Mouse (Mus musculus): Measurements from ENCODE around the gene App. TPM values are rescaled to one million over a fixed set of nuclear protein-coding genes. Genes with fewer than 3 reads are reported as not detected.
A peak's percentile ranks its signal among the peaks of the same experiment; 100 is the strongest.

Gene App
- total and polyA plus RNA-seq, 2 experiments from 2014 or later: 498 to 526 TPM

DNA sequence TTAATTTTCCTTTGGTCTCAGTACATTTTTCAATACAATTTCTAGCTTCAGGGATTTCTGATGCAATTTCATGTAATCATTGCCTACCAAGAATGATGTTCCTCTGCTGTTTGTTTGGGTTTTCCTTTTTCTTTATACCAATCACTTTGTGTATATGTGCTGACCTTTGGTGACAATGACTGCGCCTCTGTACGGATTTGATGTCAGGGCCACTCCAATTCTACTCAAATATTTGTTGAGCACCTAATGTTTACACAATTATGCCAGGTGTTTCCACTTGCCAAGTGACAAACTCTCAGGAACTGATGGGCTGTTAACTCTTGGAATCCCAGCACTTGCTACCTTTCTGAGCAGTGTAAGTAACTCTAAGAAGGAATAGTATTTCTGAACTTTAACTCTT lies 98.2 kb downstream of the App start:
- WGBS: 86% methylated on average over 2 of the region's 2 CpGs
- no peak for ATAC-seq

DNA sequence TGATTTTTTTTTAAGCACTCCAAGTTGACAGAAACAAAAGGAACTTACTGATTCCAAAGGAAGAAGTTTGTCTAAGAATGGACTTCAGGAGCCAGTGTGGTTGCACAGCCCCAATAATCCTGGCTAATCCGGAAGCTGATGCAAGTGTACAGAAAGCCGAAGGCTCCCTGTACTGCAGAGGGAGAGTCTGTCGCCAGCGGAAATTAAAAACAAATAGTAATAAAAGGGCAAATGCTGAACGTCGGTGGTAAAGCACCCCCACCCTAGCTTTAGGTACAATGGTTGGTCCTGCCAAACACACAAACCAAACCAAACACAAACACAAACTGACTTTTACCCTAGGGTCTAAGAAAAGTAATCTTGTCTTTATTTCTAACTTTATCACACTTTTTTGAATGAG lies 98.7 kb downstream of the App start:
- no peak for TF ChIP-seq CTCF (IDR thresholded peaks at IDR 0.05; ENCODE audit: low read depth)
- no peak for DNase-seq (ENCODE audit: low spot score)
- no peaks in the 10 kb centered on the region for H3K27me3 ChIP-seq (ENCODE audit: insufficient read depth, low read length)
- no peaks in the 10 kb centered on the region for H3K9me3 ChIP-seq (ENCODE audit: low read length)
- H3K4me1 ChIP-seq (ENCODE audit: insufficient read depth, low read length): no peaks in the 10 kb centered on the region
- no peak for ATAC-seq
- peaks cover 10% of the 10 kb centered on the region for H3K36me3 ChIP-seq (ENCODE audit: insufficient read depth, low read length)
- H3K4me3 ChIP-seq (ENCODE audit: low read length): no peak overlapping the region
- no peak overlapping the region for H3K9ac ChIP-seq (replicated peaks; ENCODE audit: low read length)
- 82% methylated on average over 6 of the region's 6 CpGs for WGBS
- no peak overlapping the region for H3K4me2 ChIP-seq (ENCODE audit: low read depth, low read length)
- no peak overlapping the region for H3K27ac ChIP-seq

More for the DNA sequence above, 98.2 kb downstream of the App start:
- H3K9ac ChIP-seq (replicated peaks; ENCODE audit: low read length): no peak overlapping the region
- H3K4me1 ChIP-seq (ENCODE audit: insufficient read depth, low read length): no peaks in the 10 kb centered on the region
- peaks cover 10% of the 10 kb centered on the region for H3K36me3 ChIP-seq (ENCODE audit: insufficient read depth, low read length)
- H3K27me3 ChIP-seq (ENCODE audit: insufficient read depth, low read length): no peaks in the 10 kb centered on the region
- no peak overlapping the region for H3K27ac ChIP-seq
- DNase-seq (ENCODE audit: low spot score): no peak
- TF ChIP-seq CTCF (IDR thresholded peaks at IDR 0.05; ENCODE audit: low read depth): no peak
- H3K9me3 ChIP-seq (ENCODE audit: low read length): no peaks in the 10 kb centered on the region
- H3K4me3 ChIP-seq (ENCODE audit: low read length): no peak overlapping the region
- no peak overlapping the region for H3K4me2 ChIP-seq (ENCODE audit: low read depth, low read length)

- Histone ChIP-seq H3K36me3 (ENCODE audit: insufficient read depth, low read length) (peaks cover 10% of the 10 kb centered on the region), H3K9ac (replicated peaks; ENCODE audit: low read length) (no peak overlapping the region), H3K4me2 (ENCODE audit: low read depth, low read length) (no peak overlapping the region), H3K27ac (no peak overlapping the region), H3K4me3 (ENCODE audit: low read length) (no peak overlapping the region), H3K27me3 (ENCODE audit: insufficient read depth, low read length) (no peaks in the 10 kb centered on the region), H3K4me1 (ENCODE audit: insufficient read depth, low read length) (no peaks in the 10 kb centered on the region), H3K9me3 (ENCODE audit: low read length) (no peaks in the 10 kb centered on the region)
- TF ChIP-seq CTCF (IDR thresholded peaks at IDR 0.05; ENCODE audit: low read depth): no peak
- ATAC-seq (peak; percentile 76), DNase-seq (ENCODE audit: low spot score) (no peak)
- WGBS: 39% methylated on average over 12 of the region's 12 CpGs
Observed at GRCm38 (mm10) chr16:85072624-85073023, 100.9 kb downstream of the App start.

DNA sequence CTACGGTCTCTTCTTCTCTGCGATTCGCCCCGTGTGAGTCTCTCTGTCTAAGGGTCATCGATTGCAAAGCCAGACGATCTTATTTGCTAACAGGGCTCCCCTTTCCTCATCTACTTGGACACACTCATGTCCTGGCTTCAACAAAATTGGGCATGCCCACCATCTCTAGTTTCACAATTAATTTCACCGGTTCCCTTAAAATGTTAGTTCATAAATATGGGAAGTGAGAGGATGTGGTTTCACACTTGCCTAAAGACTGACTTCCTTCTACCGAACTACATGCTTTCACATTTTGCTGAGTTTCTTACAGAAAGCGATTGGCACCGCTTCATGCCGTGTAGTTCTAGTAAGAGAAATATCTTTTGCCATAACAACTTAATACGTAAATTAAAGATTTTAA lies 101.8 kb downstream of the App start:
- H3K9ac ChIP-seq (replicated peaks; ENCODE audit: low read length): no peak overlapping the region
- H3K27me3 ChIP-seq (ENCODE audit: insufficient read depth, low read length): no peaks in the 10 kb centered on the region
- H3K4me3 ChIP-seq (ENCODE audit: low read length): no peak overlapping the region
- ATAC-seq (no peak), DNase-seq (ENCODE audit: low spot score) (no peak)
- H3K4me1 ChIP-seq (ENCODE audit: insufficient read depth, low read length): no peaks in the 10 kb centered on the region
- no peak overlapping the region for H3K27ac ChIP-seq
- H3K9me3 ChIP-seq (ENCODE audit: low read length): no peaks in the 10 kb centered on the region
- H3K36me3 ChIP-seq (ENCODE audit: insufficient read depth, low read length): peaks cover 8% of the 10 kb centered on the region
- 93% methylated on average over 12 of the region's 12 CpGs for WGBS
- TF ChIP-seq CTCF (IDR thresholded peaks at IDR 0.05; ENCODE audit: low read depth): no peak
- H3K4me2 ChIP-seq (ENCODE audit: low read depth, low read length): no peak overlapping the region

- 96% methylated on average over 1 of the region's 1 CpGs for WGBS
- Histone ChIP-seq H3K4me2 (ENCODE audit: low read depth, low read length) (no peak overlapping the region), H3K4me1 (ENCODE audit: insufficient read depth, low read length) (no peaks in the 10 kb centered on the region), H3K27me3 (ENCODE audit: insufficient read depth, low read length) (no peaks in the 10 kb centered on the region), H3K36me3 (ENCODE audit: insufficient read depth, low read length) (peaks cover 4% of the 10 kb centered on the region; the same call in 1 of the 2 replicates), H3K27ac (no peak overlapping the region), H3K4me3 (ENCODE audit: low read length) (no peak overlapping the region), H3K9me3 (ENCODE audit: low read length) (no peaks in the 10 kb centered on the region), H3K9ac (replicated peaks; ENCODE audit: low read length) (no peak overlapping the region)
- DNase-seq (ENCODE audit: low spot score) (no peak), ATAC-seq (no peak)
- TF ChIP-seq CTCF (IDR thresholded peaks at IDR 0.05; ENCODE audit: low read depth): no peak
Observed at GRCm38 (mm10) chr16:85071248-85071647, 102.3 kb downstream of the App start.

GRCm38 (mm10) chr16:85067254-85067893 lies 106.2 kb downstream of the App start:
- WGBS: 89% methylated on average over 13 of the region's 13 CpGs
- Histone ChIP-seq H3K4me2 (ENCODE audit: low read depth, low read length) (no peak overlapping the region), H3K27me3 (ENCODE audit: insufficient read depth, low read length) (no peaks in the 10 kb centered on the region), H3K4me3 (ENCODE audit: low read length) (no peak overlapping the region), H3K4me1 (ENCODE audit: insufficient read depth, low read length) (no peaks in the 10 kb centered on the region), H3K27ac (no peak overlapping the region), H3K9ac (replicated peaks; ENCODE audit: low read length) (no peak overlapping the region), H3K9me3 (ENCODE audit: low read length) (no peaks in the 10 kb centered on the region), H3K36me3 (ENCODE audit: insufficient read depth, low read length) (no peaks in the 10 kb centered on the region)
- ATAC-seq (no peak), DNase-seq (ENCODE audit: low spot score) (no peak)
- no peak for TF ChIP-seq CTCF (IDR thresholded peaks at IDR 0.05; ENCODE audit: low read depth)

DNA sequence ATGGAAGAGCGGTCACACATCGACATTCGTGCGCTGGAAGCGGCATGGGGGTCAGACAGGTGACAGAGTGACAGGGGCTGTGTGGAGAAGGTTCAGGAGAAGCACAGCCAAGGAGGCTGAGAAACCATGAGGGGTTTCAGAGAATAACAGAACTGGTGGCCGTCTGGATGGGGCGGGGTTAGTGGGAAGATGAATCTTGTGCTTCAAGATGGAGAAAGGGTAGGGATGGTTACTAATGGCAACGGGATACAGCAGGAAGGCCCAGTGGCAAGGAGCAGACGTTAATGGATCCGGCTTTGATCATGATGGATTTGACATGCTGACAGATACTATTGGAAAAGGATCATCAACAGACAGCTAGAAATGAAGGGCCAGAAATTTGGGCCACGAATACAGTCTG lies 107.3 kb downstream of the App start:
- Histone ChIP-seq H3K9ac (replicated peaks; ENCODE audit: low read length) (no peak overlapping the region), H3K27ac (no peak overlapping the region), H3K9me3 (ENCODE audit: low read length) (no peaks in the 10 kb centered on the region), H3K27me3 (ENCODE audit: insufficient read depth, low read length) (no peaks in the 10 kb centered on the region), H3K36me3 (ENCODE audit: insufficient read depth, low read length) (no peaks in the 10 kb centered on the region), H3K4me2 (ENCODE audit: low read depth, low read length) (no peak overlapping the region), H3K4me3 (ENCODE audit: low read length) (no peak overlapping the region), H3K4me1 (ENCODE audit: insufficient read depth, low read length) (no peaks in the 10 kb centered on the region)
- WGBS: 80% methylated on average over 11 of the region's 11 CpGs
- no peak for TF ChIP-seq CTCF (IDR thresholded peaks at IDR 0.05; ENCODE audit: low read depth)
- DNase-seq (ENCODE audit: low spot score): no peak
- 0 out of 2 replicates have a peak, but pooled peaks have one; percentile 27 for ATAC-seq
